Mouse (Mus musculus): Measurements from ENCODE around the gene Gm20388. TPM values are rescaled to one million over a fixed set of nuclear protein-coding genes. Genes with fewer than 3 reads are reported as not detected.
A peak's percentile ranks its signal among the peaks of the same experiment; 100 is the strongest.

The Gm20388 gene
- polyA plus RNA-seq, 1 experiment, result not detected

- Histone ChIP-seq H3K4me3 (ENCODE audit: insufficient read depth, low read depth, low read length) (no peak overlapping the region), H3K27ac (ENCODE audit: insufficient read depth, low read depth, low read length) (peak overlapping the region; percentile 96), H3K4me1 (ENCODE audit: control insufficient read depth, insufficient read depth, low read length) (peaks cover 75% of the 10 kb centered on the region)
- no peak for TF ChIP-seq POLR2A (IDR thresholded peaks at IDR 0.05; ENCODE audit: insufficient read depth, low read depth, low read length)
- 57% methylated on average over 23 of the region's 23 CpGs for WGBS
Measured at GRCm38 (mm10) chr8:124386225-124386899, 4475.7 kb downstream of the Gm20388 start.

GRCm38 (mm10) chr8:124389495-124389894, 4478.9 kb downstream of the Gm20388 start:
- Histone ChIP-seq H3K4me1 (ENCODE audit: control insufficient read depth, insufficient read depth, low read length) (peaks cover 69% of the 10 kb centered on the region), H3K27ac (ENCODE audit: insufficient read depth, low read depth, low read length) (peak overlapping the region; percentile 96), H3K4me3 (ENCODE audit: insufficient read depth, low read depth, low read length) (no peak overlapping the region)
- 31% methylated on average over 11 of the region's 11 CpGs for WGBS
- TF ChIP-seq CTCF (IDR thresholded peaks at IDR 0.05; ENCODE audit: insufficient read depth, low read depth, low read length) (no peak), POLR2A (IDR thresholded peaks at IDR 0.05; ENCODE audit: insufficient read depth, low read depth, low read length) (0 out of 2 replicates have a peak, but pooled peaks have one; percentile 37)

- Histone ChIP-seq H3K27ac (ENCODE audit: insufficient read depth, low read depth, low read length) (peak overlapping the region; percentile 96), H3K4me1 (ENCODE audit: control insufficient read depth, insufficient read depth, low read length) (peaks cover 65% of the 10 kb centered on the region), H3K4me3 (ENCODE audit: insufficient read depth, low read depth, low read length) (no peak overlapping the region)
- no peak for TF ChIP-seq POLR2A (IDR thresholded peaks at IDR 0.05; ENCODE audit: insufficient read depth, low read depth, low read length)
- TF ChIP-seq CTCF (IDR thresholded peaks at IDR 0.05; ENCODE audit: insufficient read depth, low read depth, low read length), result no peak
- whole genome bisulfite sequencing, result 12% methylated on average over 7 of the region's 7 CpGs
Measured at GRCm38 (mm10) chr8:124391191-124391590, 4480.6 kb downstream of the Gm20388 start.

GRCm38 (mm10) chr8:124392271-124393012, 4481.8 kb downstream of the Gm20388 start:
- H3K4me3 ChIP-seq (ENCODE audit: insufficient read depth, low read depth, low read length), result no peak overlapping the region
- peaks cover 62% of the 10 kb centered on the region for H3K4me1 ChIP-seq (ENCODE audit: control insufficient read depth, insufficient read depth, low read length)
- 56% methylated on average over 10 of the region's 10 CpGs for WGBS
- H3K27ac ChIP-seq (ENCODE audit: insufficient read depth, low read depth, low read length), result peak overlapping the region; percentile 96; the same call in 1 of the 2 replicates
- TF ChIP-seq POLR2A (IDR thresholded peaks at IDR 0.05; ENCODE audit: insufficient read depth, low read depth, low read length), result no peak
- no peak for TF ChIP-seq CTCF (IDR thresholded peaks at IDR 0.05; ENCODE audit: insufficient read depth, low read depth, low read length)

- 70% methylated on average over 5 of the region's 5 CpGs for WGBS
- H3K4me1 ChIP-seq (ENCODE audit: control insufficient read depth, insufficient read depth, low read length), result peaks cover 62% of the 10 kb centered on the region
- TF ChIP-seq CTCF (IDR thresholded peaks at IDR 0.05; ENCODE audit: insufficient read depth, low read depth, low read length), result no peak
- no peak for TF ChIP-seq POLR2A (IDR thresholded peaks at IDR 0.05; ENCODE audit: insufficient read depth, low read depth, low read length)
- no peak overlapping the region for H3K4me3 ChIP-seq (ENCODE audit: insufficient read depth, low read depth, low read length)
- H3K27ac ChIP-seq (ENCODE audit: insufficient read depth, low read depth, low read length), result 0 out of 2 replicates have a peak overlapping the region, but pooled peaks have one; percentile 4
Measured at GRCm38 (mm10) chr8:124393013-124393412, 4482.4 kb downstream of the Gm20388 start.

GRCm38 (mm10) chr8:124393927-124394326, 4483.3 kb downstream of the Gm20388 start:
- peaks cover 61% of the 10 kb centered on the region for H3K4me1 ChIP-seq (ENCODE audit: control insufficient read depth, insufficient read depth, low read length)
- H3K27ac ChIP-seq (ENCODE audit: insufficient read depth, low read depth, low read length), result no peak overlapping the region
- 83% methylated on average over 4 of the region's 4 CpGs for WGBS
- TF ChIP-seq CTCF (IDR thresholded peaks at IDR 0.05; ENCODE audit: insufficient read depth, low read depth, low read length), result 0 out of 2 replicates have a peak, but pooled peaks have one; percentile 12
- TF ChIP-seq POLR2A (IDR thresholded peaks at IDR 0.05; ENCODE audit: insufficient read depth, low read depth, low read length), result no peak
- no peak overlapping the region for H3K4me3 ChIP-seq (ENCODE audit: insufficient read depth, low read depth, low read length)

- Histone ChIP-seq H3K4me3 (ENCODE audit: insufficient read depth, low read depth, low read length) (no peak overlapping the region), H3K4me1 (ENCODE audit: control insufficient read depth, insufficient read depth, low read length) (peaks cover 62% of the 10 kb centered on the region), H3K27ac (ENCODE audit: insufficient read depth, low read depth, low read length) (no peak overlapping the region)
- 71% methylated on average over 7 of the region's 7 CpGs for WGBS
- no peak for TF ChIP-seq CTCF (IDR thresholded peaks at IDR 0.05; ENCODE audit: insufficient read depth, low read depth, low read length)
- TF ChIP-seq POLR2A (IDR thresholded peaks at IDR 0.05; ENCODE audit: insufficient read depth, low read depth, low read length), result no peak
Measured at GRCm38 (mm10) chr8:124394951-124395350, 4484.3 kb downstream of the Gm20388 start.

Other genes with a start within 250 kb of the Gm20388 start
- not detected in 2 replicates for gene Wfdc1, start 244.5 kb upstream of the Gm20388 start, polyA plus RNA-seq (2012; ENCODE audit: insufficient read depth, insufficient read length, low replicate concordance, missing spikeins)
- gene Atp2c2, start 210.8 kb upstream of the Gm20388 start, polyA plus RNA-seq (2012; ENCODE audit: insufficient read depth, insufficient read length, low replicate concordance, missing spikeins), result not detected in 2 replicates
- not detected in 2 replicates for gene Tldc1, start 132.4 kb upstream of the Gm20388 start, polyA plus RNA-seq (2012; ENCODE audit: insufficient read depth, insufficient read length, low replicate concordance, missing spikeins)
- not detected in 2 replicates for gene Cotl1, start 70.3 kb upstream of the Gm20388 start, polyA plus RNA-seq (2012; ENCODE audit: insufficient read depth, insufficient read length, low replicate concordance, missing spikeins)
- gene Klhl36, start 48.6 kb upstream of the Gm20388 start, polyA plus RNA-seq (2012; ENCODE audit: insufficient read depth, insufficient read length, low replicate concordance, missing spikeins), result not detected in 2 replicates
- gene Usp10, start 481 bp upstream of the Gm20388 start, polyA plus RNA-seq (2012; ENCODE audit: insufficient read depth, insufficient read length, low replicate concordance, missing spikeins), result not detected in 2 replicates
- gene Crispld2, start 81.6 kb downstream of the Gm20388 start, polyA plus RNA-seq (2012; ENCODE audit: insufficient read depth, insufficient read length, low replicate concordance, missing spikeins), result not detected in 2 replicates
- not detected in 2 replicates for gene Zdhhc7, start 190.6 kb downstream of the Gm20388 start, polyA plus RNA-seq (2012; ENCODE audit: insufficient read depth, insufficient read length, low replicate concordance, missing spikeins)
- 253 and 540 TPM in 2 replicates for gene 6430548M08Rik, start 203.3 kb downstream of the Gm20388 start, polyA plus RNA-seq (2012; ENCODE audit: insufficient read depth, insufficient read length, low replicate concordance, missing spikeins)

Measured in olfactory bulb, adult 2 months (tissue).